Mouse (Mus musculus): ENCODE results near the gene Best1. TPM values are rescaled to one million over a fixed set of nuclear protein-coding genes. Genes with fewer than 3 reads are reported as not detected.

Best1 gene
- total RNA-seq, 2 experiments from 2014 or later = 0.10 TPM; not detected in 1

DNA sequence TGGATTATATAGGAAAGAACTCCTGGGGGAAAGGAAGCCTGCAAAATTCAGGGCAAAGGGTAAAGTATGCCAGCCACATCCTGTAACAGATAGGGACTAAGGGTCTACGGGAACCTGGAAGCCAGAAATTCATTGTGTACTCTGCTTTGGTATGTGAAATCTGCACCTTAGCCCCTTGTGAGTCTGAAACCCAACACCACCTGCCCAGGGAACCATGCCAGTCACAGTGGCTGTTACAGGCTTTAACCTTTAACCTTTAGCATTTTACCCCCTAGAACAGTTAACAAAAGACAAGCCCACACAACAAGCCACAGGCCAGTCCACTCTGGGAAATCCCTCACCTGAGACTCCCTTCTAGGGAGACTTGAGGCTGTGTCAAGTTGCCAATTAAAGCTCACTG is 59.6 kb downstream of the Best1 start:
- intact Hi-C loops (cut with DNase I) = no loop called here
- no peak for DNase-seq (ENCODE audit: low spot score)

DNA sequence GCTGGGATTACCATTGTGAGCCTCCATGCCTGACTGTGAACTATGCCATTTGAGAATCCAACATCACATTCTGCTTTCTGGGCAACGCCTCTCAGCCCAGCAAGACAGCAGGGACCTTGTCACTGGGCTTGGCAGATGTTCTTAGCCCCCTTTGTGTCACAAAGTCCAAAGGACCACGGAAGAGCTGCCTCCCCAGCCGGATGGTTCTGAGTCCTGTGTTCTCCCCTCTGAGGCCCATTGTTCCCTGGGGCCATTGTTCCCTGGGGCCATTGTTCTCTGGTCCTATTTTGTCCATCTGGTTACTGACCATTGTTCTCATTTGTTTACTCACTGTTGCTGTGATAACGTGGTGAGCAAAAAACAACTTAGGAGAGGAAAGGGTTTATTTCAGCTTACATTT is 60.5 kb downstream of the Best1 start:
- intact Hi-C loops (cut with DNase I) = no loop called here
- no peak for DNase-seq (ENCODE audit: low spot score)

DNA sequence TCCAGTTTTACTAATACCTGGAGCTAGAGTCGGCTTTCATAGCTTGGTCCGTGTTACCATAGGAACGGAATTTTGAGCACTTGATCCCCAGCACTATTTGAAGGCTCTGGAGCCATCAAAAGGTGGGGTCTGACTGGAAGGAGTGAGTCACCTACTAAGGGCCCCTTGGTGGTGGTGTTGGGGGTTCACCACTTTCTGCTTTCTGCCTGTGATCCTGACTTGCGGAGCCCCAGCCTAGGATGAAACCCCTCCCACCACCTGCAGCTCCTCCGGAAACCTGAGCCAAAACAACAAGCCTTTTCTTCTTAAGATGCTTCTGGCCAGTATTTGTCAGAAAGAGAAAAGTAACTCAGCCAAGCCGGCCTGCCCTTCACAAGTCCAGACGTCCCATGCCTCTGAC is 61.6 kb downstream of the Best1 start:
- no peak for DNase-seq (ENCODE audit: low spot score)
- intact Hi-C loops (cut with DNase I) = no loop called here

DNA sequence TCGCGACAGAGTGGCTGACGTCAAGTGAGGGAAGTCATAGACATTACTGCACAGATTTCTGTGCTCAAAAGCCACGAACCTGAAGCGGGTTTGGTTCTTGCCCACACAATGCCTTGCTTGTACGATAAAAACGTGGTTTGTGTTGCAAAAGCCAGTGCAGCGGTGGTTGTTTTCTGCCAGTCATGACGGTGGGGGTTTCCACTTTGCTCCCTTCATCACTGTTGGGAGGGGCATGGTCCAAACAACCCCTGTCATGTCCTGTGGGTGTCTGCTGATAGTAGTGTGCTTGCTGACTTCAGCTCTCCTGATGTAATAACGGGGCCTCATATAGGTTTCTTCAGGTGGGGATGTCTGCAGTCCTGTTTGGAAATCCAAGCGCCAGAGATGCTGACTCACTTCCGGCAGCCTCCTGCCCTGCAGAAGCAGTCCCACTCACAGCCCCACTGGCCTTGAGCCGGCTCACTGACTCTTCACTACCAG is 62.6 kb downstream of the Best1 start:
- intact Hi-C loops (cut with DNase I) = no loop called here
- no peak for DNase-seq (ENCODE audit: low spot score)

DNA sequence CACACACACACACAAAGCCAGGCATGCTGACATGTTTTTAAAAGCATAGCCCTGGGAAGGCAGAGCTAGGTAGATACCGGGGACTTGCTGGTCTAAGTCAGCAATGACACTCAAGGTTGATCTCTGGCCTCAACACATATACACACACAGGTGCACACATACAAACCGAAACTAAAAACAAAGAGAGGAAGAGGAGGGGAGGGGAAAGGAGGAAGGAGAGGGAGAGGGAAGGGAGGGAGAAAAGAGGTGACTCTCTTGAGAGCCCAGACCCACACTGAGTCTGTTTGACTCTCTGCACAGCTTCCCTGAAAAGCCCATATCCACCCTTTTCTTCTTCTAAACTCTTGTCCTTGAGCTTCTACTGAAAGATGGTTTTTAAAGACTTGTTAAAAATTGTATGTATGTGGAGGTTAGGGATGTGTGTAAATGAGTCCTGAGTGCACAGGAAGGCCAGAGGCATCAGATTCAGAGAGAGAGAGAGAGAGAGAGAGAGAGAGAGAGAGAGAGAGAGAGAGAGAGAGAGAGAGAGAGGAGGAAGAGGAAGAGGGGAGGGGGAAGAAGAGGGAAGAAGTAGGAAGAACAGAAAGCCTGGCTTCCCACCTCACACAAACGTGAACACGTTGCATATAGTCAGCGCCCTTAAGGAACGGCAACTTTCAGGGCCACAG is 63.1 kb downstream of the Best1 start:
- intact Hi-C loops (cut with DNase I) = no loop called here

DNA sequence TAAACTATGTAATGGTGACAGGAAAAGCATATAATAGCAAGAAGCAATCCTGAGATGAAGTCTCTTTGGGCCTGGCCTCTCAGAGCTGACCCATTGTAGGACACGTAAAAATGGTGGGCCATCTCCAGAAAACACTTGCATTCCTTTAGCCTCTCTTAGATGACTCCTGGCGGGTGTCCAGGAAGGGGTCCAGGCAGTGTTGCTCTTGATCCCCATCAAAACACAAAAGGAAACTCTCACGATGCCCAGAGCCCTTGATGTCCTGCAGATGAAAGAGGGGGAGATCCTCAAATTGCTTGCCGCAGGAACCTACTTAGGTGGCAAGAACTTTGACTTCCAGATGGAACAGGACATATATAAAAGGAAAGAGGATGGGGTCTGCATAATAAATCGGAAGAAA is 64.0 kb downstream of the Best1 start:
- intact Hi-C loops (cut with DNase I) = no loop called here
- DNase-seq (ENCODE audit: low spot score) = no peak

More for the DNA sequence above, 63.1 kb downstream of the Best1 start:
- DNase-seq (ENCODE audit: low spot score) = no peak

DNA sequence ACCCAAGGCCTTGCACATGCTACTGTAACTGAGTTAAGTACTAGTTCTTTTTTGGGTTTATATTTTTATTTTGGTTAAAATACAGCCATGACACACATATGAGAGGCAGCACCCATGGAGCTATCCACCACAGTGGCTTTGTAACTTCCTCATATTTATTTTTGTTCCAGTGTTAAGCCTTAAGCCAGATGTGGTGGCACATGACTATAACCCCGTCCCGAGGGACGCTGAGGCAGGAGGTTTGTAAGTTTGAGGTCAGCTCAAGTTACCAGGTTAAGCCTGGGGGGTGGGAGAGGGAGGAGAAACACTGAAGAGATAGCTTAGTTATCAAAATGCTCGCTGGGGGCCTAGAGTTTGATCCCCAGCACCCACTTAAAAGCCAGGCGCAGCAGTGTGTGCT is 64.9 kb downstream of the Best1 start:
- DNase-seq (ENCODE audit: low spot score) = no peak

More for the DNA sequence above, 64.9 kb downstream of the Best1 start:
- intact Hi-C loops (cut with DNase I) = no loop called here

Other genes starting within 250 kb of the Best1 start
- not detected for gene Scgb2a2, start 154.1 kb downstream of the Best1 start, total RNA-seq (2021)
- gene Incenp, start 102.1 kb downstream of the Best1 start, total RNA-seq (2021) = 1 to 10 TPM; 6.3 to 7.4 TPM
- 1,000 to 10,000 TPM; 2,502 to 2,556 TPM for gene Fth1, start 21.0 kb downstream of the Best1 start, total RNA-seq (2021)
- 1 to 10 TPM; 8.9 to 9.3 TPM for gene Rab3il1, start within 50 bp of the Best1 start, total RNA-seq (2021)
- 10 to 100 TPM; 35.9 to 36.0 TPM for gene Fads3, start 39.9 kb upstream of the Best1 start, total RNA-seq (2021)
- gene Fads2, start 100.1 kb upstream of the Best1 start, total RNA-seq (2021) = 1 to 10 TPM; 5.2 to 5.4 TPM
- 10 to 100 TPM; 20.2 to 23.7 TPM for gene Fads1, start 181.3 kb upstream of the Best1 start, total RNA-seq (2021)
- 100 to 1,000 TPM; 172 to 178 TPM for gene Tmem258, start 202.4 kb upstream of the Best1 start, total RNA-seq (2021)
- gene Fen1, start 202.5 kb upstream of the Best1 start, total RNA-seq (2021) = 1 to 10 TPM; 4.5 to 4.7 TPM
- 1 to 10 TPM; 4.5 to 6.8 TPM for gene Myrf, start 239.1 kb upstream of the Best1 start, total RNA-seq (2021)

All from heart, postnatal 25 days (tissue).